ENCODE assay signal across 8 mouse cellular contexts in the genomic region with DNA sequence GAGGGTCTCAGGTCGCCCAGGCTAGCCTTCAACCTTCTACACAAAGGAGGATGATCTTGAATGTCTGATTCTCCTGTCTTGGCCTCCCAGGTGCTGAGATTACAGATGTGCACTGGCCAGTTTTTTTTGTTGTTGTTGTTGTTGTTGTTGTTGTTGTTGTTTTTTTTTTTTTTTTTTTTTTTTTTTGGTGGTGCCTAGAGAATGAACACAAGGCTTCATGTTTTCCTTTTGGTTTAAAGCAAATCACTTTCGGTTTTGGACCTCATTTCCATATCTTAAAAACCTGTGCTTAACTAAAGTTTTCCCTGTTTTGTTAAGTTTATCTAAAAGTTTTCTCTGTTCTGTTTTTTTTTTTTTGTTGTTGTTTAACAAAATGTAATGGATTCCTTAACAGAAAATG. TPM values are rescaled to one million over a fixed set of nuclear protein-coding genes. Genes with fewer than 3 reads are reported as not detected.
DNase-seq lines count a peak whose midpoint lies in the region; ATAC-seq lines count a peak whose summit lies in the region.

No protein-coding gene starts in this region.

- H3K36me3 ChIP-seq in heart, embryonic 10.5 days = peaks cover 25% of the 10 kb centered on the region
- H3K36me3 ChIP-seq in forebrain, embryonic 14.5 days (ENCODE audit: control insufficient read depth, insufficient read depth, low read length) = peaks cover 21% of the 10 kb centered on the region
- H3K36me3 ChIP-seq in liver, embryonic 15.5 days (replicated peaks) = peaks cover 19% of the 10 kb centered on the region

- H3K4me3 ChIP-seq in heart, embryonic 10.5 days = peak overlapping the region; percentile 98
- peak overlapping the region; percentile 96 for H3K4me3 ChIP-seq in forebrain, embryonic 14.5 days (ENCODE audit: low read depth, low read length)
- H3K4me3 ChIP-seq in liver, embryonic 15.5 days (replicated peaks) = peak overlapping the region; percentile 96

- H3K27me3 ChIP-seq in heart, embryonic 10.5 days (ENCODE audit: insufficient read depth, poor library complexity, severe bottlenecking) = no peaks in the 10 kb centered on the region
- H3K27me3 ChIP-seq in forebrain, embryonic 14.5 days (replicated peaks; ENCODE audit: control insufficient read depth, insufficient read depth, low read length) = no peaks in the 10 kb centered on the region
- no peaks in the 10 kb centered on the region for H3K27me3 ChIP-seq in liver, embryonic 15.5 days

- peak overlapping the region; percentile 100 for H3K4me2 ChIP-seq in forebrain, embryonic 14.5 days (ENCODE audit: low read length)
- H3K4me2 ChIP-seq in liver, embryonic 15.5 days = peak overlapping the region; percentile 93

- peaks cover 37% of the 10 kb centered on the region for H3K4me1 ChIP-seq in heart, embryonic 10.5 days
- H3K4me1 ChIP-seq in forebrain, embryonic 14.5 days (ENCODE audit: control insufficient read depth, insufficient read depth, low read length) = peaks cover 30% of the 10 kb centered on the region
- H3K4me1 ChIP-seq in liver, embryonic 15.5 days (replicated peaks) = peaks cover 47% of the 10 kb centered on the region

- no peak for ATAC-seq in forebrain, embryonic 14.5 days
- no peak for ATAC-seq in liver, embryonic 15.5 days (ENCODE audit: insufficient read depth)
- ATAC-seq in erythroid progenitor cell, adult 5-6 weeks (replicated peaks; ENCODE audit: low FRiP score, poor library complexity, severe bottlenecking) = no peak

- H3K27ac ChIP-seq in heart, embryonic 10.5 days = peak overlapping the region; percentile 97; the same call in 1 of the 2 replicates
- no peak overlapping the region for H3K27ac ChIP-seq in forebrain, embryonic 14.5 days (ENCODE audit: low read depth, low read length)
- no peak overlapping the region for H3K27ac ChIP-seq in liver, embryonic 15.5 days (replicated peaks)

- no peaks in the 10 kb centered on the region for H3K9me3 ChIP-seq in heart, embryonic 10.5 days
- H3K9me3 ChIP-seq in forebrain, embryonic 14.5 days (replicated peaks; ENCODE audit: control insufficient read depth, low read length) = no peaks in the 10 kb centered on the region
- H3K9me3 ChIP-seq in liver, embryonic 15.5 days (replicated peaks) = no peaks in the 10 kb centered on the region

- 13% methylated on average over 2 of the region's 2 CpGs for WGBS in heart, embryonic 10.5 days
- 8% methylated on average over 2 of the region's 2 CpGs for WGBS in forebrain, embryonic 14.5 days
- 4% methylated on average over 2 of the region's 2 CpGs for WGBS in liver, embryonic 15.5 days (ENCODE audit: insufficient replicate concordance)

- peak overlapping the region; percentile 81 for H3K9ac ChIP-seq in forebrain, embryonic 14.5 days (ENCODE audit: low read length)
- H3K9ac ChIP-seq in liver, embryonic 15.5 days = peak overlapping the region; percentile 99

- intact Hi-C loops in heart, postnatal 10 days (cut with DNase I) = no loop called here
- intact Hi-C loops in gastrocnemius, postnatal 36 days (cut with DNase I) = no loop called here

- DNase-seq in heart, embryonic 10.5 days (ENCODE audit: low spot score) = no peak
- DNase-seq in heart, postnatal 10 days = no peak
- DNase-seq in 416B (ENCODE audit: low read depth) = peak; percentile 16
- DNase-seq in forebrain, embryonic 14.5 days (ENCODE audit: low spot score) = no peak
- no peak for DNase-seq in gastrocnemius, postnatal 36 days
- DNase-seq in Muller cell, postnatal 12 days (ENCODE audit: inconsistent ontology term) = no peak

RNA-seq across cellular contexts. Expression of gene Alkbh5, which starts 3.4 kb away (rescaled TPM):
- 32.5 and 38.6 TPM in 2 replicates for polyA plus RNA-seq in heart, embryonic 10.5 days (2016; fragmentation: Nextera tagmentation; extraction: Ambion mirVana)
- total RNA-seq in heart, postnatal 10 days (2021) = 10 to 100 TPM; 71.1 to 73.0 TPM
- polyA plus RNA-seq in forebrain, embryonic 14.5 days (2014; fragmentation: Nextera tagmentation; extraction: Ambion mirVana) = 17.8 and 21.5 TPM in 2 replicates
- 16.8 and 17.3 TPM in 2 replicates for polyA plus RNA-seq in liver, embryonic 15.5 days (2015; fragmentation: Nextera tagmentation; extraction: Ambion mirVana)
- total RNA-seq in erythroid progenitor cell, adult 5-6 weeks (2015; ENCODE audit: low replicate concordance) = 20.5 TPM in 2 replicates
- total RNA-seq in erythroid progenitor cell, adult 5-6 weeks (2017; ENCODE audit: low replicate concordance) = 18.8 and 21.3 TPM in 2 replicates
- total RNA-seq in gastrocnemius, postnatal 36 days (2021) = 100 to 1,000 TPM; 107 TPM
